Mouse (Mus musculus): ENCODE data around the gene Rsad2.

The Rsad2 gene

DNA sequence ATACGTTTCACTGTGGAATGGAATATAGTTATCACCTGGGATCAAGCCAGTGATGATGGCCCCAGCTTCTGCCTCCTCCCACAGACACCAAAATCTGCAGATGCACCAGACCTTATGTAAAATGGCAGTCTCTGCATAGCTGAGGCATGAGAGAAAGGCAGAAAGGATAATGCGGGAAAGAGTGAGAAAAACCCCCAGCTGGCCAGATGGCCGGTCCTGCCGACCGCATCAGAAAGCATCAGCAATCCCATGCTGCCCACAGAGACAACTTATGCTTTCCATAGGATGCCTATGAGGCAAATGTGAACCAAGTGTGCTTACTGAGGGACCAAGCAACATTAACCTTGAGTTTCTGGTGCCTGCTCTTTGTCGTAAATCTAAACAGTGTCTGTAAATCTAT lies 56.9 kb downstream of the Rsad2 start:
- no peak for DNase-seq

DNA sequence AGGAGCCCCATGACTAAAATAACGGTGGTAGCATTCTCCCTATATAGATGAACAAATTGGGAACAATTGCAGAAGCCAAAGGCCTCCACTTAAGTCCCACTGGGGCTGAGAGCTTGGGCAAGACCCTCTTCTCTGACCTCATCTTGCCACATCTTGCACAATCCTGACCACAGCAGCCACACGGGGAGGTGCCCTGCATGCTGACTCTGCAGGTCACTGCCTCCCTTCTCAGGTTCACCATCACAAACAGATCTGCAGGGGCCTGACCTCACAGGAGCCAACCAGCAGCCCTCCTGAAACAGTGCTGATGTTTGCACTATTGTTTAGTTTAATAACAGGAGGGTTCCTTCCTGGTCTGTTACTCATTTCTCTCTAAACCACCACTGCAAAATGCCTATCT lies 57.7 kb downstream of the Rsad2 start:
- DNase-seq, result no peak

DNA sequence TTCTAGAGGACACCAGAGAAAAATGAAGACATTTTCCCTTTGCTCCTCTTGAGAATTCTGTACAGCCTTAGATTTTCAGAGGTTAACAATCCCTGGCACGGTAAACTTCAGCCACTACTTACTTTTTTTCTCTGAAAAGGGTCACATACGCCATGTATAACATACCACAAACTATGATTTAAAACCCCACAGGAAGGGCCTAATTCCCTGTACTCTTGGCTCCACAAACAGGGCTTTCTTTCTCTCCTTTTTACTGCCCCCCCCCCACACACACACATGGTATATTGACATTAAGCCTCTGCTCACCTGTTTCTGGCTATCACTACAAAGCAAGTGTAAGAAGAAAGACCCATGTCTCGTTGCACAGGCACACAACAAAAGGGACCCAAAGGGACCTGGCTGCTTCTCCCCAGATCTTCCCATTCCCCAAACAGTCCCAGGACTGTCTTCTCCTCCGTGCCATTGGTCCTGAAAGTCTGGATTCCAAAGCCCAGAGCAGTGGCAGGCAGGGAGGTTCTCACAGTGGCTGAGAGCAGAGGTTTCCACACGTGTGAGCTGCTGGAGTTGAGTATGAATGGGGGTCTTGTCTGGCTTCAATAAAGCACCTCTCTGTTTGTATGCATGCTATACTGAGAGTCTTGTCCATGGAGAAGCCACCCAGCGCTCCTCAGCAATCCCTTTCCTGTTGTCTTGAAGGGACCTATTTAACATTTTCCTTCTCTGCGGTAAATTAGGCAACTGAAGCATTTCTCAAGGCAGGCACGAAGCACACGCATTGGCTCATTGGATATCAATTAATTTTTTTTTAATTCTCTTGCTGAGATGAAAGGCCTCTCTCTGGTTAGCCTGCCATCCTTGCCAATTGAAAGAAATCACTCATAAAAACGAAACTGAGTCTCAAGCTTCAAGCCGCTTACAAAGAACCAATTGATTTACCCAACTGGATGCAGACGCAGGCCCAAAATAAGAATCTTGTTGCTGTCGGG lies 61.5 kb downstream of the Rsad2 start:
- DNase-seq, result no peak

DNA sequence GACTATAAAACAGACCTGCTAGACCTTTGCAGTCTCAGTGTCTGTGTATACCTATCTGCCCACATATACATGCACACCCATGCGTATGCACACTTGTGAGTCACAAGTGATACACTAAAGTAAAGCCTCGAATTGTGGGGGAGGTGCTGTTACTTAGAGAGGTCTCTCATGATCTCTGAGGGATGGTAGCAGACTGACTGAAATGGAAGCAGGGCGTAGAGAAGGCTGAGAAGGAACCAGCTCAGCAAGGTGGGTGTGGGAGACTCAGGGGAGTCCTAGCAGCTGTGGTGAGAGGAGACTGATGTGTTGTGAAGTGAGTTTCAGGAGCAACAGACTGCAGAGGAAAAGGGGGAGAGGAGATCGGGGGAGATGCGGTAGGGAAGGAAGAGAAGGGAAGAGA lies 63.0 kb downstream of the Rsad2 start:
- no peak for DNase-seq

Measured in kidney, adult 11 months (tissue).